Mouse (Mus musculus) cerebellum, adult 8-10 months (tissue): ENCODE measurements around the gene Gm26741.

Source experiments
- DNase-seq: peaks from one replicate; pipeline ENCODE4 v3.0.0; 2022

Gm26741 gene

DNA sequence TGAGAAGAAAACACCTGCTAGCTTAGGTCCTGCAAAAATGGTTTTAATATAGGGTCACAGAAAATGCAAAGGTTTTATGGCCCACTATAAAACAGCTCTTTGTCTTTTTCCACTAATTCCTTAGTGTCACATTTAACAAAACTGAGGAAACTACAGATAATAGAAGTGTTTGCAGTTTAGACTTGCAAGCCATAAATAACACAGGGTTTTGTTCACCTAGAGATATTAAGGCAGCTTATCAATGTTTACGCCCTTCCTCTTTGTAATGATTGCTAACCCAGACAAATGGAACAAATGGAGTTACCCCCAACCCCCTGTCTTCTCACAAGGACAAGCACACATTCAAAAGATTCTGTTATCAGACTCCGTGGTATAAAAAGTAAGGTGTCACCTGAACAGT lies 32.6 kb downstream of the Gm26741 start:
- no peak for DNase-seq

DNA sequence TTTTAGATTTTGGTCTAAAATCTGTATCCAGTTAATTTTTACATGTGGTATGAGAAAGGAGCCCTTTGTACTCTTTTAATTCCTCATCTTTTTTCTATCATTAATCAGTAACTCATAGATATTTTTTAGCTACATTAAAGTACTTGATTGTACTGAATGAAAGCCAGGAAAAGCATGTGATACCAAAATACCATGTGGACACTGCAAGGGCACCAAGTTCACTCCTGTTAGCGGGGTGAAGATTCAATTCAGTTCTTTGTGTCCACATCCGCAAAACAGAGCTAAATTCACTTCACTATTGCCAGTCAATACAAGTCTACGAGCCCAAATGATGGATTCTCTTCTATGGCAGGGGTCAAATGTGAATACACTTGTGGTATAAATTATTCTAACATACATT lies 38.1 kb downstream of the Gm26741 start:
- DNase-seq = no peak

DNA sequence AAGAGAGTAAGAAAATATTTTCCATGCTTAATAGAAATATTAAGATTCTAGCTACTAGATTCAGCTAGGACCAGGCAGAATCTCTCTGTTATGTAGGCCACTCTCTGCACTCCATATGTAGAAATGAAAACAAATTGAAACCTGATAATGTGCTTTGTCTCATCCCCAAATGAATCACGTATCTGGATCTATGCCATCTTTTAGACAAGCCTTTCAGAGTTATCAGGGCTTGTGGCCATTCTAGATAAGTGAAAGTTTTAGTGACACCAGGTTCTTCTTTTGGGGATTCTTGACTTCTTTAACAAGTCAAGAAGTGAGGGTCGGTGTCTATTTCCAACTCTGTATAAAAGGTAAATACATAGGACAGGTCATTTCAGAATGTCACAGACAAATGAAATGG lies 40.1 kb downstream of the Gm26741 start:
- DNase-seq = no peak

DNA sequence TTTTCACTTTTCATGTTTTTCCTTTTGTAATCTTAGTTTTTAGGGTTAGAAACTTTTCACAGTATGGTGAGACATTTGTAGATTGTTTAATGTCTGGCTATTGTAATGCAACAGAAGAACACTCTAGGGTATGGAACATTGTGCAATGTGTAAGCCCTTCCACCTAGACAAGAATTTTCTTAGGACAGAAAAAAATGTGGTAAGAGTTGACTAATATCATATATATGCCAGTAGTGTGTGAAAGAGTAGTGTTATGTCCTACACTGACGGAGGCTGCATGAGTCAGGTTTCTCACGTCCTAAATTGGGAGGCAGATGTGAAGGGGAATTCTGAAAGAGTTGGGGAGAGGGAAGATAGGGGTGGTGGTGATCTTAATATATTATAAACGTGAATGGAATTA lies 41.2 kb downstream of the Gm26741 start:
- no peak for DNase-seq

DNA sequence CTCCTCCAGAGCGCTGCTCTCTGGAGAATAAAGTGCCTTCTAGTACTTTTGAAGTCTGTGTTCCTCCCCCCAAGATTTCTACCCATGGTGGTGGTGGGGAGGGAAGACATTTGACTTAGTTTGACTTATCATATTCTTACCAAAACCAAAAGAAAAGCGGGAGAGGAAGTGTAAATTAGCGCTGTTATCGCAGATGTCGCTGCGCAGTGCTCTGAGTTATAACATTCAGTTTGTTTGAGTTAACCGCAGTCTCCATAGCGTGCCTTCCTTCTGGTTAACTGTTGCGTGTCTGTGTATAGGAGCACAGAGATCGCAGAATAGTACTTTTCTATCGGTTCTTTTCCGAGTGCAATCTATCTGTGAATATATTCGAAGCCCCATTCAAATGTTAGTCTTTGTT lies 46.6 kb downstream of the Gm26741 start:
- no peak for DNase-seq

DNA sequence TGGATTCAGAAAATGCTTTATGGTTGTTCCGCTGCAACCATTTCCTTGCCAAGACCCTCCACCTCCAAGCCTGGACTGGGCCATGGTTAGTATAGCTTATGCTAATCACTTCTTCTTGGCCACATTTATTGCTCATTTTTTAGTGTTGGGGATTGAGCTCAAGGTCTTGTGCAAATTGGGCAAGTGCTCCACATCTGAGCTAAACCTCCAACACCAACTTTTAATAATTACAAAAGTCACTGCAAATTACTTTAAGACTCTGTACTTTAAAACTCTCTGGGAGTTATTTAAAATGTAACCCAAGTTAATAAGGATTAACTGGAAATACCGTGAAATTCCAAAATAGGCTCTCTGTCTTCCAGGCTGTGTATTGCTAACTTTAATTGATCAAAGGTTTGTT lies 49.0 kb downstream of the Gm26741 start:
- no peak for DNase-seq
